Mouse (Mus musculus) brown adipose tissue, adult 24 weeks (tissue): ENCODE measurements around the gene Cnnm4. TPM values are rescaled to one million over a fixed set of nuclear protein-coding genes. Genes with fewer than 3 reads are reported as not detected.

ENCODE experiments used
- H3K27ac ChIP-seq: fragments of 200-500 bp; replicated peaks from 2 replicates; pipeline ENCODE4 v1.5.1; 2012; ENCODE audit warnings: low read depth, mild to moderate bottlenecking, low read length
- H3K4me1 ChIP-seq: fragments of 200-500 bp; 2 replicates; pipeline ENCODE4 v1.6.1; 2012; ENCODE audit warnings: low read length, mixed read lengths; ENCODE audit not compliant: control insufficient read depth, insufficient read depth, insufficient read length
- H3K4me3 ChIP-seq: fragments of 200-500 bp; 2 replicates; pipeline ENCODE4 v1.5.1; 2012; ENCODE audit warnings: low read depth, mild to moderate bottlenecking, low read length, moderate library complexity; ENCODE audit not compliant: insufficient read depth
- polyA plus RNA-seq: library from polyadenylated mRNA; stranded (reverse); fragments of >200 nt; gene quantifications from 2 replicates; pipeline ENCODE4 v1.2.4, GENCODE M21; 2012; ENCODE audit not compliant: missing spikeins, insufficient read depth, insufficient read length

The Cnnm4 gene
- polyA plus RNA-seq, 1 experiment: 1.5 TPM

GRCm38 (mm10) chr1:36457388-36458014 lies 13.9 kb upstream of the Cnnm4 start:
- Histone ChIP-seq H3K27ac (no peak overlapping the region), H3K4me3 (no peak overlapping the region), H3K4me1 (no peaks in the 10 kb centered on the region)

- no peak overlapping the region for H3K27ac ChIP-seq
Measured at GRCm38 (mm10) chr1:36458169-36458568, 13.3 kb upstream of the Cnnm4 start.

GRCm38 (mm10) chr1:36461829-36462228 lies 9.6 kb upstream of the Cnnm4 start:
- Histone ChIP-seq H3K4me3 (no peak overlapping the region), H3K4me1 (no peaks in the 10 kb centered on the region), H3K27ac (no peak overlapping the region)

More at GRCm38 (mm10) chr1:36458169-36458568, 13.3 kb upstream of the Cnnm4 start:
- no peaks in the 10 kb centered on the region for H3K4me1 ChIP-seq
- H3K4me3 ChIP-seq: no peak overlapping the region

- no peak overlapping the region for H3K27ac ChIP-seq
- no peaks in the 10 kb centered on the region for H3K4me1 ChIP-seq
- H3K4me3 ChIP-seq: no peak overlapping the region
Measured at GRCm38 (mm10) chr1:36465641-36466160, 5.7 kb upstream of the Cnnm4 start.

GRCm38 (mm10) chr1:36467446-36467845 lies 4.0 kb upstream of the Cnnm4 start:
- no peak overlapping the region for H3K4me3 ChIP-seq
- H3K27ac ChIP-seq: no peak overlapping the region
- H3K4me1 ChIP-seq: peaks cover 5% of the 10 kb centered on the region; the same call in 1 of the 2 replicates

GRCm38 (mm10) chr1:36469811-36470444 lies 1.5 kb upstream of the Cnnm4 start:
- Histone ChIP-seq H3K27ac (no peak overlapping the region), H3K4me3 (no peak overlapping the region), H3K4me1 (peaks cover 23% of the 10 kb centered on the region)

- Histone ChIP-seq H3K27ac (no peak overlapping the region), H3K4me3 (peak overlapping the region; percentile 64), H3K4me1 (peaks cover 30% of the 10 kb centered on the region)
Measured at GRCm38 (mm10) chr1:36472106-36472440, 653 bp downstream of the Cnnm4 start.

GRCm38 (mm10) chr1:36473211-36473780 lies 1.9 kb downstream of the Cnnm4 start:
- Histone ChIP-seq H3K4me1 (peaks cover 30% of the 10 kb centered on the region), H3K27ac (no peak overlapping the region), H3K4me3 (0 out of 2 replicates have a peak overlapping the region, but pooled peaks have one; percentile 13)

- no peak overlapping the region for H3K4me3 ChIP-seq
- peaks cover 30% of the 10 kb centered on the region for H3K4me1 ChIP-seq
- no peak overlapping the region for H3K27ac ChIP-seq
Measured at GRCm38 (mm10) chr1:36474646-36475045, 3.2 kb downstream of the Cnnm4 start.

GRCm38 (mm10) chr1:36475480-36476110 lies 4.2 kb downstream of the Cnnm4 start:
- no peak overlapping the region for H3K27ac ChIP-seq
- H3K4me3 ChIP-seq: no peak overlapping the region
- H3K4me1 ChIP-seq: peaks cover 30% of the 10 kb centered on the region

- Histone ChIP-seq H3K4me3 (no peak overlapping the region), H3K4me1 (peaks cover 30% of the 10 kb centered on the region), H3K27ac (no peak overlapping the region)
Measured at GRCm38 (mm10) chr1:36476426-36476825, 5.0 kb downstream of the Cnnm4 start.

GRCm38 (mm10) chr1:36478343-36478795 lies 6.9 kb downstream of the Cnnm4 start:
- Histone ChIP-seq H3K4me3 (no peak overlapping the region), H3K27ac (no peak overlapping the region), H3K4me1 (peaks cover 16% of the 10 kb centered on the region)

GRCm38 (mm10) chr1:36479903-36480899 lies 8.8 kb downstream of the Cnnm4 start:
- Histone ChIP-seq H3K4me1 (peaks cover 4% of the 10 kb centered on the region; the same call in 1 of the 2 replicates), H3K4me3 (no peak overlapping the region), H3K27ac (no peak overlapping the region)

GRCm38 (mm10) chr1:36483825-36484224 lies 12.4 kb downstream of the Cnnm4 start:
- H3K27ac ChIP-seq: no peak overlapping the region
- no peaks in the 10 kb centered on the region for H3K4me1 ChIP-seq
- H3K4me3 ChIP-seq: no peak overlapping the region
